Mouse (Mus musculus): Measurements from ENCODE around the gene Kcnma1.

Gene Kcnma1

GRCm38 (mm10) chr14:23430006-23430405 is 584.3 kb downstream of the Kcnma1 start:
- DNase-seq (ENCODE audit: low spot score) = no peak

DNA sequence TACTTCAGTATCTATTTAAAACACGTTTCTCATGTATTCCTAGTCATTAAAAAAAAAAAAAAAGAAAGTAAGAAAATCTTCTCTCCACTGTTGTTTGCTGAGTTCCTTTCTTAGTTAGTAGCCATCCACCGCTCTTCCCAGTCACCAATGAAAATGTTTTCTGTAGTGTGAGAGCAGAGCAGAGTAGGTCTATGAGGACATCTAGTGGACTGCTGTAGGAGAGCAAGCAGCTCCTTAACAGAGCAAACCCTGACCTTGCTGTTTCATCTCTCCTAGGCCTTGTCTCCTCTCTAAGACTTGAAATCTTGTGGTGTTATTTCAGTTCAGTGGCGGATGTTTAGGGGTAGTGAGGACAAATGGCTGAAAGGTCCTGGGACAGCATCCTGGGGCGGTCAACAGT is 585.2 kb downstream of the Kcnma1 start:
- DNase-seq (ENCODE audit: low spot score) = no peak

DNA sequence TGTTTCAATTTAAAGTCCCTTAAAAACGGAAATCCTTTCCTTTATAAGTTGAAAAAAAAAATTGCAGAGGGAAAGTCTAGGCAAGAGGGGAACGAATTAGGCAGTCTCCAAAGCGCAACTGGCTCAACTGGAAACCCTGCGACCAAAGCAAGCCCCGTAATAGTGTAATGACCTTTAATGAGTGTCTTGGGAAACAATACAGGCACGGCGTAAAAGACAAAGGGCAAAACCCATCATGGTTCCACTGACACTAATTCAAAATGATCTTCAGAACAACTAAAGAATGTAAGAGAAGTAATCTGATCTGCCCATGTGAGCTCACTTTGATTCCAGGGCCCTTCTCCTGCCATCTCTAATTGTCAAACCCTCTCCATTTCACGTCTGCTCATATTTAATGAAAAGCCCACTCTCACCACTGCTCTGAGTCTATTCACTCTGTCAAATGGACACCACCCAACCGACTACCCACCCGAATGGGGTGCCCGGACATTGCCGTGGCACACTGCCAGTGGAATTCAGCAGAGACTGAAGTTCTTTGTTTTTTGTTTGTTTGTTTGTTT is 591.7 kb downstream of the Kcnma1 start:
- no peak for DNase-seq (ENCODE audit: low spot score)

DNA sequence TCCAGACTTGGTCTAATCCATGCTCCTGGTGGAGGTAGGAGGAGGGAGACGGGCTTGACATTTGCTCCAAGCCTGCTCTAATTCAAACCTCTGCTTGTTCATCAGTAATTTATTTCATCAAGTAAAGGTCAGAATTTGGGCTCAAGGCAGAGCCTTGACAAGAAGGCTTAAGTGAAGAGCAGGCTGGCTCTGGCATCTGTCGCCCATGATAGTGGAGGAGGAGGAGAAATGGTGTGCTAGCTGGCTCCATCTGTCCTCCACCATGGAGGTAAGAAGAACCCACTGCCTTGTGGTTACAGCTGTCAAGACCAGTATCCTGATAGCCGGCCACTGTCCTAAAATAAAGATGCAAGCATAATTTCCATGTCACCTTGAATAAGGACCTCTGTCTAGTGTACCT is 595.3 kb downstream of the Kcnma1 start:
- DNase-seq (ENCODE audit: low spot score) = no peak

GRCm38 (mm10) chr14:23407051-23407450 is 607.2 kb downstream of the Kcnma1 start:
- no peak for DNase-seq (ENCODE audit: low spot score)

- DNase-seq (ENCODE audit: low spot score) = peak; percentile 15
These were observed 613.4 kb downstream of the Kcnma1 start for GRCm38 (mm10) chr14:23400777-23401469.

GRCm38 (mm10) chr14:23397642-23398041 is 616.6 kb downstream of the Kcnma1 start:
- no peak for DNase-seq (ENCODE audit: low spot score)

DNA sequence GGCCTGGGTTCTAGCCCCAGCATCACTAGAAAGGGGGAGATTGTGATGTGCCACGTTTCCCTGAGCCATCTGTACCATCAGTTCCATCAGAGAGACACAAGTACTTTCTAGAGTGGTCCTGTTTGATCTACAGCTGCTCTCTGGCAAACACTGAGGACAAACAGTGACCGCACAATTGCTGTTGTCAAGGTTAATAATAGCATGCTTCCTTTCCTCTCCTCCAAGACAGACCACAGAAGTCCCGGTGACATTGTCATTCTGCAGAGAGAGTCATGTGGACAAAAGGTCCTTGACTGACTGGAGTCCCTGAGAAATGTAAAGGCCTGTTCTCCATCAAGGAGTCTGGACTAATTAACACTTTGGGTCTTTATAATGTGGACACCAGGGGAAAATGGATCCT is 622.7 kb downstream of the Kcnma1 start:
- DNase-seq (ENCODE audit: low spot score) = no peak

DNA sequence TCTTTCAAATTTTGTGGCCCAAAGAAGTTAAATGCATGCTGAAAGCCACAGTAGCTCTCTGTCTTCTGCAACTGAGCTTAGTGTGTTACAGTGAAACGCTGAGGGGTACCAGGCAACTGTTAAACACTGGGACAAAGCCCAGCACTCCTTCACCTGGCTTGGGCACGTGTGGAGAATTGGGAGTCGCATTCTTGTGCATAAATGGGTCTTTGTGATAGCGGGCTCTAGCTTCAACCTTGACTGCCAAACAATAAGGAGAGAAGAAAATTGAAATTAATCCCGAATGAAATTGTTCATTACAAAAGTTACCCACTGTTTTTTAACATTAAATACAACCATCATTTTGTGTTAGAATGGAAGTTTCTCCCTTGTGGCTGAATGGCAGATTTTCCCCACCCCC is 623.5 kb downstream of the Kcnma1 start:
- no peak for DNase-seq (ENCODE audit: low spot score)

DNA sequence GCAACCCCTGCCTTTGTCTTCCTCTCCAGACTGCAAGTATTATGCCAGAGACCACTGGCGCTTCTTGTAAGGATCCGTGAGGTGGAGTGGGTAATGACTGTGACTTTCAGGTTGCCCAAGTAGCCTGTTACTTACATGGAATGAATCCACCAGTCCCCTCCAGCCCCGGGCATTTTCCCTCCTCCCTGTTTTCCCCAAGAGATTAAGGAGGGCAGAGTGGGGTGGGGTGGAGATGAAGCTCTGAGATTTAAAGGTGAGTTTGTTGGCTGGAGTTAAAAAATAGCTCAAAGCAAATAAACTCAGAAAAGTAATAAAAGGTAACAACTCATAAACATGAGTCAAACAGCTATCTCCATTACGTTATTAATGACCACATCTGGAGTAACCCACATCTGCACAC is 624.1 kb downstream of the Kcnma1 start:
- no peak for DNase-seq (ENCODE audit: low spot score)

DNA sequence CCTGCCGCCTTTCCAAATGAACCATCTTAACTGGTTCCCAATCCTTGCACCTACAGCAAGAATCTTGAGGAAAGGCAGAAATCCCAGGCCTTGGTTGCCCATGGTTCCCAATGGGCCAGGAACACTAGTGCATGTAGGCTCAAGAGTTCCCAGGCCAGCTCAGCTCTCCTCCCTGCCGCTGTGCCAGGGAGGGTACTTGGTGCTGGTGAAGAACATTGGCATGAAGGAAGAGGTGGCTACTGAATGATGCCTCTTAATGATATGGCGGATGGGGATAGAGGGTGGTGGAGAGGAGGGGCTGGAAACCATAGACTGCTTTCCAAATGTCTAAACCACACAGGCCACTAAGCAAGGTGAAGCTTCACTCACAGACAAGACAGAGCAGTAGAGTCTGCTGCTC is 627.5 kb downstream of the Kcnma1 start:
- DNase-seq (ENCODE audit: low spot score) = no peak

- DNase-seq (ENCODE audit: low spot score) = no peak
These were observed 628.3 kb downstream of the Kcnma1 start for GRCm38 (mm10) chr14:23385776-23386608.

DNA sequence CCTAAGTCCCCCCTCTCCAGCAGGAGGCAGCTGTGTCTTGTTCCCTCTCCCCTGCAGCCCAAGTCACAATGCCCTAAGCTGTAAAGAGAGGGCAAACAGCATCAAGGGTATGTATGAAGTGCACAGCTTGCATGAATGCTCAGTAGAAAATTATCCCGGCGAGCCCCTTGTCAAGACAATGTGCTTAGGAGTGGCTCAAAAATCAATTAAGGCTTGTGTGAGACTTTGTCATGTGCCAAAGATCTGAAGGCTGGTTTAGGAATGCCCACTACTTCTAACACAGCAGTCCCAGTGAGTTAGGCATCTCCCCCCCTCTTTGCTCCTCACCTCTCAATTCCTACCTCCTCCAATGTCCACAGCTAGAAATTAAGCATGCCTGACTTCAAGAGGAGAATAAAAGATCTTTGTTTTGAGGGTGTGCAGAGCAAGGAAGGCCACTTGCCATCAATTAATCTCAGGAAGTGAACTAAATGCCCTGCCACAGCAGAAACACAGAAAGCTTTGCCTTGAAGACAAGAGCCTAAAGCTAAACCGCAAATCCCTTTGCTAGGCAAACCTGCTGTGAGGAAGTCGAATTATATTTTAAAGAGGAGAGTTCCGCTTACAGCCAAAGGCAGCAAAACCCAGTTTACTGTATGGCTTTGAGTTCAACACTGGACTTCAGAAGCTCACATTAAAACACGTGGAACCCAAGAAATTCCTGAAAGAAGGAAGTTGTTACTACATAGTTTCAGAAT is 635.8 kb downstream of the Kcnma1 start:
- DNase-seq (ENCODE audit: low spot score) = no peak

- no peak for DNase-seq (ENCODE audit: low spot score)
These were observed 642.3 kb downstream of the Kcnma1 start for GRCm38 (mm10) chr14:23372021-23372420.

DNA sequence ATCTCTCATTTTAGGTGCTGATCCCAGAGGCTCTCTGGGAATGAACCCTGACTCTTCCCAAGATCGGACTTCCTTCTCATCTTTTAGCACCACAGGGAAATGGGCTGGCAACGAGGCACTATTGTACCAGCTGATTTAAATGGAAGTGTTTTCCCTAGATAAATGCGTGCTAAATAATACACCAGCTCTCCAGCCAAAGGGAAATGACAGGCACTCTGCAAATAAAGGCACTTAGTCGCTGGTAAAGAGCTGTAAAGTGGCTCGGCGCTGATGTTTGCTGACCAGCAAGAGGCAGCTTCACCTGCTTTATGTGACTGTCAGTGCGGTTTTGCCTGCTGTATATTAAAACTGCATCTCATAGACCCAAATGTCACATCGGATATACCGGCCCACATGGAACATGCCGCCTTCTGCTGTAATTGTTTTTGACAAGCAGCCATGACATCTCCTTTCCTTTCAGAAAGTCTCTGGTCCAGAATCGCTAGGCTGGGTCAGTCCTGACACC is 653.7 kb downstream of the Kcnma1 start:
- no peak for DNase-seq (ENCODE audit: low spot score)

GRCm38 (mm10) chr14:23358776-23359175 is 655.5 kb downstream of the Kcnma1 start:
- no peak for DNase-seq (ENCODE audit: low spot score)

DNA sequence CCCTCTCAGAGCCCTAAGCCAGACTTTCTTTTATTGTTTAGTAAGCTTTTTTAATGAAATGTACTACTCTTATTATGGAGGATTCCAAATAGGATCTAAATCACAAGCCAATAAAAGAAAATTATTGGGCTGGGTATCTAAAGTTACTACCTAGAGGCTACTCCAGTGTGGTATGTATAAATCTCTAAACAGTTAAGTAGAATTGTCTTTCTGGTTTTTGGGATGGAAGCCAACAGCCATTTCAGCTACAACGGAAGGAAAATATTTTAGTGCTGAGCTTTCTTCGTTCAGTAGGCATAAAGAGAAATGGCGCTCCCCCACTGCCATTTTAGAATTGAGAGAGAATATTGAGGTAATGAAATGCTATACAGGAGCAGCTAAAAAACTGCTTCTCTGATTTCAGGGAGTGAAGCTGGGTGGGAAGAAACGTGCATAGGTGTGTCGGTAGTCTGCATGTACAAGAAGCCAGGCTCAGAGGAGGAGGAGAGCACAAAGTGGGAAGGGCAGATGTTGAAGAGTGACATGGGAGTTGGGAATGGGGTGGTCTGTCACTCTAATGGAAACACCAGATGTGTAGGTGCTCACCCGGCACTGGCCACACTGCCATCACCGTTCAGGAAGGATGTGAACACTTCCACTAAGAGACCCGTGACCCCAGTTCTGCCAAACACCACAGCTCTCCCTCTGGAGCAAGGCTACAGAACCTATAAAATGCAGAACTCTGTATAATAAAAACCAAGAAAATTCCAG is 656.6 kb downstream of the Kcnma1 start:
- no peak for DNase-seq (ENCODE audit: low spot score)

GRCm38 (mm10) chr14:23326786-23327185 is 687.5 kb downstream of the Kcnma1 start:
- no peak for DNase-seq (ENCODE audit: low spot score)

DNA sequence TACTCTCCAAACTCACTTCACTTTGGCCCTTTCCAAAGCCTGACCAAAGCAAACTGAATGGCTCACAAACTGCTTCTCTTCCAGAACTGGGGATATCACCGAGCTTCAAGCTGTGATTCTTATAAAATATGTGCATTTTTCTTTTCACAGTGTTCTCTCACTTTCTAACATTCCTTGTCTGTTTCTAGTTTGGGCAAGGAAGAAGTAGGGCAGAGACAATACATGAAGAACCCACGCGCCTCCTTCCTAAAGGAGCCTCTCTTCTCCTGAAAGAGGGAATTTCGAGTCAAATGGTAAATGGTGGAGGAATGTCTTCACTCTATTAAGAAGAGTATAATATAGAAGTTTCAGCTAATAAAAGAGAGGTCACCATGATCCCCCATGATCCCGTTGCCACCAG is 709.0 kb downstream of the Kcnma1 start:
- DNase-seq (ENCODE audit: low spot score) = no peak

GRCm38 (mm10) chr14:23300443-23300842 is 713.8 kb downstream of the Kcnma1 start:
- DNase-seq (ENCODE audit: low spot score) = no peak

DNA sequence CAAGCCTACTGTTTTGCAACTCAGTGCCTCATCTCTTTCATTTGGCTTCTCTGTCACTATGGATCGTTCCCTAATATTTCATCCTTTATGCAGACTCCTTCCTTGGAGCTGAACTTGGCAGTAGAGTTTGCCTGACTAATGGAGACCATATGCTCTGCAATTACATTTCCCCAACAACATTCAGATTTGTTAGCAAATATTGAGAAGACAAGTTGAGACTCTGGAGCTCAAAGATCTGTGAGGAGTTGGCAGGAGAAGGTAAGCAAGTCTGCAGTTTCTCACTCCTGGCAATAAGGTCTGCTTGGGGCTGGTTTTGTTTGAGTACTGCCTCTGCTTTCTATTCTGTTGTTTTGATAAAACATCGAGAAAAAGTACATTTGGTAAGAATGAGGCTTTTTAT is 723.7 kb downstream of the Kcnma1 start:
- DNase-seq (ENCODE audit: low spot score) = no peak
